Mouse (Mus musculus) midbrain, embryonic 14.5 days (tissue): ENCODE data around the gene Ugt1a9. TPM values are rescaled to one million over a fixed set of nuclear protein-coding genes. Genes with fewer than 3 reads are reported as not detected.

ENCODE experiments used
- ATAC-seq: fragments of 200-750 bp; cut with Nextera tagmentation; 2 replicates; pipeline ENCODE4 v1.8.0; 2017; ENCODE audit warnings: moderate number of reproducible peaks, moderate library complexity; ENCODE audit not compliant: low FRiP score, low TSS enrichment
- DNase-seq: peaks from one replicate; pipeline ENCODE4 v3.0.0-alpha.2; 2015
- H3K27ac ChIP-seq: fragments of 300-500 bp; sonication (generic); replicated peaks from 2 replicates; pipeline ENCODE4 v1.5.1; 2014; ENCODE audit warnings: mild to moderate bottlenecking, low read depth, low read length, moderate library complexity
- H3K27me3 ChIP-seq: fragments of 300-500 bp; sonication (generic); 2 replicates; pipeline ENCODE4 v1.6.1; 2014; ENCODE audit warnings: low read length, control low read depth, mixed read lengths; ENCODE audit not compliant: control insufficient read depth, insufficient read depth
- H3K36me3 ChIP-seq: fragments of 300-500 bp; sonication (generic); 2 replicates; pipeline ENCODE4 v1.6.1; 2014; ENCODE audit warnings: low read length, control low read depth; ENCODE audit not compliant: control insufficient read depth, insufficient read depth
- H3K4me1 ChIP-seq: fragments of 300-500 bp; sonication (generic); 2 replicates; pipeline ENCODE4 v1.6.1; 2014; ENCODE audit warnings: mild to moderate bottlenecking, antibody characterized with exemption, low read length, control low read depth; ENCODE audit not compliant: control insufficient read depth, insufficient read depth
- H3K4me2 ChIP-seq: fragments of 300-500 bp; sonication (generic); 2 replicates; pipeline ENCODE4 v1.6.1; 2014; ENCODE audit warnings: mild to moderate bottlenecking, low read length, moderate library complexity
- H3K4me3 ChIP-seq: fragments of 300-500 bp; sonication (generic); replicated peaks from 2 replicates; pipeline ENCODE4 v1.5.1; 2014; ENCODE audit warnings: low read depth, low read length
- H3K9ac ChIP-seq: fragments of 300-500 bp; sonication (generic); replicated peaks from 2 replicates; pipeline ENCODE4 v1.6.1; 2014; ENCODE audit warnings: mild to moderate bottlenecking, low read length, moderate library complexity
- H3K9me3 ChIP-seq: fragments of 300-500 bp; sonication (generic); 2 replicates; pipeline ENCODE4 v1.6.1; 2016; ENCODE audit warnings: low read length, control low read depth, mixed read lengths; ENCODE audit not compliant: control insufficient read depth
- WGBS: fragments of 180-500 bp; shearing (Covaris S2); extraction: QIAGEN DNeasy Blood & Tissue Kit; methylation state at CpG from one replicate; pipeline ENCODE4 v1.1.7; 2014; 5-methylcytosine and 5-hydroxymethylcytosine counted together
- polyA plus RNA-seq: library from polyadenylated mRNA; unstranded; fragments of >200 nt; fragmentation: Nextera tagmentation; extraction: Ambion mirVana; gene quantifications from 2 replicates; pipeline ENCODE4 v1.2.1, GENCODE M21; 2014

Gene Ugt1a9
- polyA plus RNA-seq, 1 experiment from 2014 or later, result not detected

DNA sequence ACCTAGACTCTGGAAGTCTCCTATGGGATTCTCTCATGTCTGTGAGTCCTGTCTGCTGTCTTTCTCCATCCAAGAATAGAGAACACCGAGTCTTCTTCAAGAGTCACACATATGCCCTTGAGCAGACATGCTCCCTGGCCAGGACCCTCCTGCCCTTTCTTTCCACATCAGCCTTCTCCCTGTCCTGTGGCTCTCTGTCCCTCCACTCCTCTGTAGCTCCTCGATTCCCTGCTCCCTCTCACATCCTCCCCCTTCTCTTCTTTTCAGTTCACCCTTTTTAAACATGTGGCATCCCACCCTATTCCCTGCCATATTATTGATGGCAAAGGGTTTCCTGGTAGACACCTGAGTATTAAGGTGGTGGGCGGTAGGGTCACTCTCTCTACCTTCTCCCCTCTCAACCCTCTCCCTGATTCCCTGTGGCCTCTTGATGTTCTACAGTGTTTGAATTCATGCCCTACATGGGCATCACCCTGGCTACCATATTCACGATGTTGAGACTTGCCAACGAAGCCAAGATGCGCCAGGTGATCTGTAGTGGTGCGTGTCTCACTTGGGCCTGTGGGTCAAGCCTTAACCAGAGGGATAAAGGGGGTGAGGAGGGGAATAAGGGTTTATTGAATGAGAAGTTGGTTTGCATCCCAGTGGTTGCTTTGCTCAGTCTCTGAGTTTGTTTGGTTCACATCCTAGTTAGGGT, 161.4 kb downstream of the Ugt1a9 start:
- no peak overlapping the region for H3K27ac ChIP-seq
- peaks cover 98% of the 10 kb centered on the region for H3K9me3 ChIP-seq
- no peak overlapping the region for H3K4me3 ChIP-seq
- no peaks in the 10 kb centered on the region for H3K4me1 ChIP-seq
- no peak overlapping the region for H3K4me2 ChIP-seq
- no peaks in the 10 kb centered on the region for H3K36me3 ChIP-seq
- no peak overlapping the region for H3K9ac ChIP-seq
- H3K27me3 ChIP-seq, result no peaks in the 10 kb centered on the region
- 68% methylated on average over 7 of the region's 7 CpGs for WGBS
- DNase-seq (no peak), ATAC-seq (no peak)

DNA sequence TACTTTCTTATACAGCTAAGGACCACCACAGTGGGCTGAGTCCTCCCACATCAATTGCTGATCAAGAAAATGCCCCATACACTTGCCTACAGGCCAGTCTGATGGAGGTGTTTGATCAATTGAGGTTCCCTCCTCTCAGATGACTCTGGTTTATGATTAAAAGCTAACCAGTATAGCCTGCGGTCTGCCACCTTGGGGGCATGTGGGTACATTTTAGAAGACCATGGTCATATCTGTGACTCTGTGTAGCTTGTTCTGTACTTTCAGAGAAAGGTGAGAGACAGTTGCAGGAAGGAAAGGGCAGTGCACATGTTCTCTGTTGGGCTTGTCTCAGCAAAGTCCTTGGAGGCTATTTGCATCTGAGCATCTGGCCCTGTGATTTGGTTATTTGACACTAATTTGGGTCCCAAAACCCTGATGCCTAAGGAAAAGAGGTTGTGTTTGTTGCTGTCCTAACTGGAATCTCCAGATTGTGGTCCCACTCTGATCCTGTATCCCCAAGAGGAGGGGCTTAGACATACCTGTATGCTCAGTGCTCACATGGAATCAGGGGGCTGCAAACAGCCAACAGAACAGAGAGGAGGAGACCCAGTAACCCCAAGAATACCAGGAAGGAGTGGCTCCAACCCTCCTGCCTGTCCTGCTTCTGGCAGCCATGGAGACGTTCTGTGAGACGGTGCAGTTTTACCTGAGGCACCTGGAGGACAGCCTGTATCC, 162.2 kb downstream of the Ugt1a9 start:
- 53% methylated on average over 3 of the region's 3 CpGs for WGBS

DNA sequence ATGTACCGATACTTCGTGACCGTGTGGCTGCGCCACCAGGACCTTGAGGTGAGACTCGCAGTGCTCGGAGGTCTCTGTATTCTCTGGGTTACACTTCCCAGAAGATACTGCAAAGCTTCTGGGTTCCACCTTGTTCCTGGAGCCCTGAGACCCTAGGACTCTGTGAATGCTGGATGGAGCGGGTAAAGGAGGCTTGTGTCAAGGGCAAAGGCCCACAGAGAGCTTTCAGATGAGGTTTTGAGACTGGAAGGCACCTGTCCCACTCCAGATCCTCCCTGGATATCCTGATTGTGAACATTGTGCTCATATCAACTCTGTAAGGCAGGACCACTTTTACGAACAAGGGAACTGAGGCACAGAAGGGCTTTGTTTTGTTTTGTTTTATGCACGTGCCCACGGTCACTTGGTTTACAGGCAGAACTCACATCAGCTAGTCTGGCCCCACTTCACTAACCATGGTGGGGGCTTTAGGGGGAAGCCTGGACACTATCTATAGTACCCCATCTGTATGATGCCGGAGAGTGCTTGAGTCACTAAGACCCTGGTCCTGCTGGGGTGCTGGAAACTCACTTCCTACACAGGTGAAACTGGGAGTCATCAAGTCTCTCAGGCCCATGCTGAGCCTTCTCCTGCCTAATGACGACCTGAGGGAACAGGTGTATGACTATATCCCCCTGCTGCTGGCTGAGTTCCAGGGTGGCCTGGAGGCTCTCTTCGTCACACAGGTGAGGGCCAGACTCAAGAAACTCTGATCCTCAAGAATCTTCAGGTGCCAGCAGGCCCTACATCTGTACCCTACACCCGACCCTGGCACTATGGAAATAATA, 163.0 kb downstream of the Ugt1a9 start:
- Histone ChIP-seq H3K27me3 (no peaks in the 10 kb centered on the region), H3K4me3 (no peak overlapping the region), H3K4me1 (no peaks in the 10 kb centered on the region), H3K27ac (no peak overlapping the region), H3K9me3 (peaks cover 98% of the 10 kb centered on the region), H3K4me2 (no peak overlapping the region), H3K36me3 (no peaks in the 10 kb centered on the region), H3K9ac (no peak overlapping the region)
- WGBS, result 67% methylated on average over 14 of the region's 14 CpGs
- DNase-seq (no peak), ATAC-seq (0 out of 2 replicates have a peak, but pooled peaks have one; percentile 4)

More for the DNA sequence above, 162.2 kb downstream of the Ugt1a9 start:
- Histone ChIP-seq H3K4me2 (no peak overlapping the region), H3K27ac (no peak overlapping the region), H3K9me3 (peaks cover 98% of the 10 kb centered on the region), H3K36me3 (no peaks in the 10 kb centered on the region), H3K4me1 (no peaks in the 10 kb centered on the region), H3K9ac (no peak overlapping the region), H3K27me3 (no peaks in the 10 kb centered on the region), H3K4me3 (no peak overlapping the region)
- ATAC-seq (no peak), DNase-seq (no peak)

DNA sequence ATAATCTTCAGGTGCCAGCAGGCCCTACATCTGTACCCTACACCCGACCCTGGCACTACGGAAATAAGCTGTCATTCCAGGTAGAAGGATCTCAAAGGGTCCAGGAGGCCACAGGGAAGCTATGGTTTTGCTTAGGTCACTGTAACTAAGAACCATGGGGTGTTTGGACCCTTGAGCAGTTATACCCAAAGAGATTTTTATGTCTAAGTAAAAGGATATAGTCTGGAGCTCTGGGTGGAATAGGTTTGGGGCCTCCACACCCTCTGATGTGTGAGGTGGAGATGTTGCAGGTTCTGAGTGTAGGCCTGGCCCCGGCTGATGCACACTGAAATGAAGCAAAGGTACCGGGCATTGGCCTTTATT, 163.6 kb downstream of the Ugt1a9 start:
- no peak for DNase-seq
- 66% methylated on average over 4 of the region's 4 CpGs for WGBS

DNA sequence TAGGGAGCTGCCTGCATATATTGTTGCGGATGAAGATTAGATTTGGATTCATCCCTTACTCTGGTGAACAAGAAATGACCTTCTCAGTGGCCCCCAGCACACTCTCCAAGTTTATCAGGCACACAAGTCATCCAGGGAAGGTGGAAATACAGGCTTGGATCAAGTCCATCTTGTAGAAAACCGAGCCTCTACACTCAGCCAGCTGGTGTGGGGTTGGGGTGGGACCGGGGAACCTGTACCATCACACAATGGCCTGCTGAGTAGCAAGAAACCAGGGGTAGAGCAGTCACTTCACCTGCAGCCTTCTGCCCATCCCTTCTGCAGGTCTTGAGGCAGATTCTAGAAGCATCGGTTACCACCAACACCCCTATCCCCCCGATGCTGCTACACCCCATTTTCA, 164.0 kb downstream of the Ugt1a9 start:
- no peaks in the 10 kb centered on the region for H3K36me3 ChIP-seq
- H3K9ac ChIP-seq, result no peak overlapping the region
- H3K4me2 ChIP-seq, result no peak overlapping the region
- H3K4me3 ChIP-seq, result no peak overlapping the region
- no peak overlapping the region for H3K27ac ChIP-seq
- WGBS, result 43% methylated on average over 5 of the region's 5 CpGs
- peaks cover 98% of the 10 kb centered on the region for H3K9me3 ChIP-seq
- DNase-seq (no peak), ATAC-seq (0 out of 2 replicates have a peak, but pooled peaks have one; percentile 0)
- no peaks in the 10 kb centered on the region for H3K27me3 ChIP-seq
- H3K4me1 ChIP-seq, result no peaks in the 10 kb centered on the region

More for the DNA sequence above, 163.6 kb downstream of the Ugt1a9 start:
- Histone ChIP-seq H3K4me2 (no peak overlapping the region), H3K4me1 (no peaks in the 10 kb centered on the region), H3K9ac (no peak overlapping the region), H3K27me3 (no peaks in the 10 kb centered on the region), H3K36me3 (no peaks in the 10 kb centered on the region), H3K9me3 (peaks cover 98% of the 10 kb centered on the region), H3K4me3 (no peak overlapping the region), H3K27ac (no peak overlapping the region)
- ATAC-seq, result no peak

DNA sequence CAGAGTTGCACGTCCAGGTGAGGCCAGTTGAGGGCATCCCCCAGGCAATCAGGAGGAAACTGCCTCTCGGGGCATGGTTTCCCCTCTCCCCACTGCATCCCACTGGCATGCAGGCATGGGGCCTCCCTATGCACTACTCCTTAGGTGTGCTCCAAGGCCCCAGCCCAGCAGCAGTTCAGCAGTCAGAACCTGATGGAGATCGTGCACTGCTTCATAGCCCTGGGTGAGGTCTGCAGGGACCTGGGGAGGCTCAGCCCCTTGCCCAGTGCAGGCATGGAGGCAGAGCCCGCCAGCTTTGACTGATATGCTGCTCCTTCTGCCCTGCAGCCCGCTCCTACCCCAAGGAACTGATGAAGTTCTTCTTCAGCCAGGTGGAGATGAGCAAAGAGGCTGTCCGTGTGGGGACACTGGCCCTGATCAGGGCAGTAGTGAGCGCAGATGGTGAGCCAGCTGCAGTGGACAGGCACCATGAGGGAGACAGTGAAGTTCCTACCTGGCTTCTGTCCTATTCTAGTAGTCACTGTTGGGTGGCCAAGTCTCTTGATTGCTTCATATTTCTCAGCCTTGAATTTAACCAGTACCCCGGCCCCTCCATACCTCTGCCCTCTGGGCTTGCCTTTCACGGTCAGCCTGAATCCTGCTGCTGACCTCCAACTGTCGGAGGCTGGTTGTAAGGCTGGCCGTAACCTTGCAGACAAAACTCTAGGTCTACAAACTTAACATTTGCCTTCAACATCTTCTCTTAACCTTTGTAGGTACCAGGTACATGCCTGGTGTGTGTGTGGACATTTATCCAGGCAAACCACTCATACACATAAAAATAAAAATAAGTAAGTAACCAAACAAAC, 164.7 kb downstream of the Ugt1a9 start:
- Histone ChIP-seq H3K4me3 (no peak overlapping the region), H3K27me3 (no peaks in the 10 kb centered on the region), H3K9ac (no peak overlapping the region), H3K4me1 (no peaks in the 10 kb centered on the region), H3K27ac (no peak overlapping the region), H3K4me2 (no peak overlapping the region), H3K9me3 (peaks cover 98% of the 10 kb centered on the region), H3K36me3 (no peaks in the 10 kb centered on the region)
- DNase-seq, result no peak
- 0 out of 2 replicates have a peak, but pooled peaks have one; percentile 5 for ATAC-seq
- WGBS, result 65% methylated on average over 11 of the region's 11 CpGs

GRCm38 (mm10) chr1:88235894-88236415, 165.4 kb downstream of the Ugt1a9 start:
- DNase-seq (no peak), ATAC-seq (no peak)
- no peaks in the 10 kb centered on the region for H3K36me3 ChIP-seq
- H3K4me2 ChIP-seq, result no peak overlapping the region
- H3K27me3 ChIP-seq, result no peaks in the 10 kb centered on the region
- 58% methylated on average over 4 of the region's 4 CpGs for WGBS
- H3K27ac ChIP-seq, result no peak overlapping the region
- H3K9me3 ChIP-seq, result peaks cover 98% of the 10 kb centered on the region
- H3K4me1 ChIP-seq, result no peaks in the 10 kb centered on the region
- H3K4me3 ChIP-seq, result no peak overlapping the region
- no peak overlapping the region for H3K9ac ChIP-seq

- Histone ChIP-seq H3K4me1 (no peaks in the 10 kb centered on the region), H3K4me2 (no peak overlapping the region), H3K27ac (no peak overlapping the region), H3K27me3 (no peaks in the 10 kb centered on the region), H3K9me3 (peaks cover 98% of the 10 kb centered on the region), H3K9ac (no peak overlapping the region), H3K4me3 (no peak overlapping the region), H3K36me3 (no peaks in the 10 kb centered on the region)
- DNase-seq (no peak), ATAC-seq (no peak)
- WGBS, result 79% methylated on average over 5 of the region's 5 CpGs
These were observed 166.7 kb downstream of the Ugt1a9 start for GRCm38 (mm10) chr1:88237311-88237710.
